21 mouse cellular contexts compared by ENCODE assay signal in genomic region chr12:33021751-33022150, GRCm38 (mm10).
A peak's percentile ranks its signal among the peaks of the same experiment; 100 is the strongest.
DNase-seq lines count a peak whose midpoint lies in the region; ATAC-seq and TF ChIP-seq lines count a peak whose summit lies in the region.
"Had no signal": no experiment of that assay in that cellular context is flagged by ENCODE, and none has a peak within 500 bp of the region (broad histone marks: within the 10 kb centered on the region; RNA-seq: fewer than 3 reads in every experiment).

No protein-coding gene starts in this region.

- 92% methylated on average over 4 of the region's 4 CpGs for WGBS in midbrain, embryonic 11.5 days
- 97% methylated on average over 4 of the region's 4 CpGs for WGBS in midbrain, embryonic 16.5 days
- 80% methylated on average over 4 of the region's 4 CpGs for WGBS in stomach, embryonic 14.5 days
- 88% methylated on average over 4 of the region's 4 CpGs for WGBS in stomach, postnatal 0 days
- 87% methylated on average over 4 of the region's 4 CpGs for WGBS in stomach, embryonic 15.5 days

- no peak overlapping the region for H3K27ac ChIP-seq in midbrain, embryonic 11.5 days (ENCODE audit: low read depth, low read length)
- H3K27ac ChIP-seq in midbrain, embryonic 16.5 days (ENCODE audit: low read length) = no peak overlapping the region
- H3K27ac ChIP-seq in stomach, embryonic 14.5 days (ENCODE audit: low read length) = no peak overlapping the region
- no peak overlapping the region for H3K27ac ChIP-seq in stomach, postnatal 0 days (replicated peaks)
- H3K27ac ChIP-seq in stomach, embryonic 15.5 days = no peak overlapping the region

- TF ChIP-seq EP300 in stomach, postnatal 0 days (optimal IDR thresholded peaks at IDR 0.05) = no peak

- no peak overlapping the region for H3K9ac ChIP-seq in midbrain, embryonic 11.5 days (ENCODE audit: low read length)
- no peak overlapping the region for H3K9ac ChIP-seq in midbrain, embryonic 16.5 days (ENCODE audit: low read depth, low read length)
- no peak overlapping the region for H3K9ac ChIP-seq in stomach, embryonic 14.5 days (replicated peaks; ENCODE audit: low read depth, low read length)
- H3K9ac ChIP-seq in stomach, postnatal 0 days (ENCODE audit: low read length) = no peak overlapping the region
- no peak overlapping the region for H3K9ac ChIP-seq in stomach, embryonic 15.5 days

- H3K4me3 ChIP-seq in midbrain, embryonic 11.5 days (ENCODE audit: low read depth, low read length) = no peak overlapping the region
- H3K4me3 ChIP-seq in midbrain, embryonic 16.5 days (ENCODE audit: low read depth, low read length) = no peak overlapping the region
- no peak overlapping the region for H3K4me3 ChIP-seq in stomach, embryonic 14.5 days (ENCODE audit: low read depth, low read length)
- H3K4me3 ChIP-seq in stomach, postnatal 0 days (ENCODE audit: low read depth, low read length) = no peak overlapping the region
- H3K4me3 ChIP-seq in stomach, embryonic 15.5 days (replicated peaks) = no peak overlapping the region

- peak; percentile 6 for DNase-seq in midbrain, embryonic 11.5 days (ENCODE audit: low spot score, missing footprints)
- DNase-seq in stomach, postnatal 0 days (ENCODE audit: low spot score) = no peak
- no peak for DNase-seq in retina, postnatal 1 day
- DNase-seq: adrenal gland, adult 2 months; adrenal gland, adult 8-10 months; adrenal gland, postnatal 10 days; adrenal gland, postnatal 14 days; adrenal gland, postnatal 25 days; adrenal gland, postnatal 36 days; B cell, adult 2 months; cerebellum, adult 11 months; cerebellum, adult 11-12 months; cerebellum, adult 18-20 months had no signal

- H3K4me2 ChIP-seq in midbrain, embryonic 11.5 days = no peak overlapping the region
- no peak overlapping the region for H3K4me2 ChIP-seq in midbrain, embryonic 16.5 days (ENCODE audit: low read length)
- H3K4me2 ChIP-seq in stomach, embryonic 14.5 days (replicated peaks; ENCODE audit: low read depth, low read length) = no peak overlapping the region
- H3K4me2 ChIP-seq in stomach, postnatal 0 days (replicated peaks; ENCODE audit: low read depth) = no peak overlapping the region
- H3K4me2 ChIP-seq in stomach, embryonic 15.5 days = no peak overlapping the region

- no peaks in the 10 kb centered on the region for H3K4me1 ChIP-seq in midbrain, embryonic 11.5 days (ENCODE audit: control insufficient read depth, insufficient read depth, low read length)
- no peaks in the 10 kb centered on the region for H3K4me1 ChIP-seq in midbrain, embryonic 16.5 days (ENCODE audit: control insufficient read depth, insufficient read depth, low read length)
- no peaks in the 10 kb centered on the region for H3K4me1 ChIP-seq in stomach, embryonic 14.5 days (ENCODE audit: control insufficient read depth, insufficient read depth, low read length)
- no peaks in the 10 kb centered on the region for H3K4me1 ChIP-seq in stomach, postnatal 0 days (replicated peaks; ENCODE audit: control insufficient read depth, insufficient read depth)
- no peaks in the 10 kb centered on the region for H3K4me1 ChIP-seq in stomach, embryonic 15.5 days

- ATAC-seq in midbrain, embryonic 11.5 days (ENCODE audit: low FRiP score) = no peak
- ATAC-seq in midbrain, embryonic 16.5 days = no peak
- peak; percentile 50; the same call in 1 of the 2 replicates for ATAC-seq in stomach, embryonic 14.5 days (ENCODE audit: insufficient number of reproducible peaks, insufficient read depth, low FRiP score, low read depth)
- ATAC-seq in stomach, postnatal 0 days (ENCODE audit: low FRiP score, low TSS enrichment) = no peak
- ATAC-seq in stomach, embryonic 15.5 days (ENCODE audit: insufficient read depth, low FRiP score, low read depth) = peak; percentile 56; the same call in 1 of the 2 replicates
- ATAC-seq: activated CD4-positive, CD25-positive, alpha-beta regulatory T cell, adult 4 months; CD4-positive, CD25-positive, alpha-beta regulatory T cell, adult 4 months; Patski had no signal

- H3K27me3 ChIP-seq in midbrain, embryonic 11.5 days (ENCODE audit: control insufficient read depth, insufficient read depth, low read length) = no peaks in the 10 kb centered on the region
- no peaks in the 10 kb centered on the region for H3K27me3 ChIP-seq in midbrain, embryonic 16.5 days (ENCODE audit: control insufficient read depth, insufficient read depth, low read depth, low read length)
- no peaks in the 10 kb centered on the region for H3K27me3 ChIP-seq in stomach, embryonic 14.5 days (ENCODE audit: control insufficient read depth, insufficient read depth, low read length)
- no peaks in the 10 kb centered on the region for H3K27me3 ChIP-seq in stomach, postnatal 0 days (ENCODE audit: control insufficient read depth, insufficient read depth, low read length)
- no peaks in the 10 kb centered on the region for H3K27me3 ChIP-seq in stomach, embryonic 15.5 days (replicated peaks)
- H3K27me3 ChIP-seq: CH12.LX, Patski had no signal

- TF ChIP-seq CTCF in stomach, postnatal 0 days (IDR thresholded peaks at IDR 0.05; ENCODE audit: low read depth) = no peak

- no peaks in the 10 kb centered on the region for H3K9me3 ChIP-seq in midbrain, embryonic 11.5 days (ENCODE audit: control insufficient read depth, low read length)
- no peaks in the 10 kb centered on the region for H3K9me3 ChIP-seq in midbrain, embryonic 16.5 days (replicated peaks; ENCODE audit: control insufficient read depth, low read length, poor library complexity, severe bottlenecking)
- H3K9me3 ChIP-seq in stomach, embryonic 14.5 days (ENCODE audit: control insufficient read depth, low read depth, low read length) = no peaks in the 10 kb centered on the region; the same call in 1 of the 2 replicates
- H3K9me3 ChIP-seq in stomach, postnatal 0 days (ENCODE audit: control insufficient read depth, low read length) = no peaks in the 10 kb centered on the region
- H3K9me3 ChIP-seq in stomach, embryonic 15.5 days = no peaks in the 10 kb centered on the region
- H3K9me3 ChIP-seq: G1E had no signal

- H3K36me3 ChIP-seq in midbrain, embryonic 11.5 days (ENCODE audit: control insufficient read depth, insufficient read depth, low read length) = no peaks in the 10 kb centered on the region
- H3K36me3 ChIP-seq in midbrain, embryonic 16.5 days (ENCODE audit: control insufficient read depth, insufficient read depth, low read length) = no peaks in the 10 kb centered on the region
- H3K36me3 ChIP-seq in stomach, embryonic 14.5 days (ENCODE audit: control insufficient read depth, insufficient read depth, low read length) = no peaks in the 10 kb centered on the region
- H3K36me3 ChIP-seq in stomach, postnatal 0 days (ENCODE audit: control insufficient read depth, insufficient read depth, low read length) = no peaks in the 10 kb centered on the region
- H3K36me3 ChIP-seq in stomach, embryonic 15.5 days = no peaks in the 10 kb centered on the region
- H3K36me3 ChIP-seq: G1E had no signal

Comparison
In these comparisons a context has a peak if more than half of its experiments do, and no peak if none do; other contexts are left out.
1. ATAC-seq: peak in stomach, embryonic 14.5 days (single experiment) and stomach, embryonic 15.5 days (single experiment); none in midbrain, embryonic 11.5 days (single experiment), midbrain, embryonic 16.5 days (single experiment) and stomach, postnatal 0 days (single experiment).